Mouse (Mus musculus) cerebellum, postnatal 10 days (tissue): ENCODE results near the gene Nccrp1.
"Not testable (repeated sequence)": the region's sequence is repeated elsewhere in the genome, so short reads cannot be mapped to it uniquely, and the experiment has no call there.

Source experiments
- DNase-seq, 2 experiments: peaks; one replicate each; pipeline ENCODE4 v3.0.0; 2021; ENCODE audit warnings: mixed read lengths in 2 of 2

Nccrp1 gene

GRCm38 (mm10) chr7:28568253-28568652, 21.2 kb upstream of the Nccrp1 start:
- peak; percentile 78 to 86 for DNase-seq

DNA sequence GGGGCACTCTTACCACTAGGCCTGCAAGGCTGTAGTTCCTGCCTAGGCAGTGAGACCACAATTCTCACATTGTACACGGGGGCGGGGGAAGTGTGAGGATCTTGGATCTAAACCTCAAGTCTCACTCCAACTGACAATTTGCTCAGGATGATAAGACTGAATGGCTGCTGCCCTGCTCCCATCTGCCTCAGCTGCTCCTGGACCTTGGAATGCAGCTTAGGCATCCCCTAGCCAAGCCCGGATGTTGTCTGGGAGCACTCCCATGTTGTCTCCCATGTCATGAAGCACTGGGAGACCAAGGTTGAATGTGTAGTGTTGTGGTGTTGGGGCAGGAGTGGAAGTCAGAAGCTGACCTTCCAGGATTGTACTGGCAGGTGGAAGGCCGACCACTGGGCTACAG, 20.5 kb upstream of the Nccrp1 start:
- DNase-seq = no peak

DNA sequence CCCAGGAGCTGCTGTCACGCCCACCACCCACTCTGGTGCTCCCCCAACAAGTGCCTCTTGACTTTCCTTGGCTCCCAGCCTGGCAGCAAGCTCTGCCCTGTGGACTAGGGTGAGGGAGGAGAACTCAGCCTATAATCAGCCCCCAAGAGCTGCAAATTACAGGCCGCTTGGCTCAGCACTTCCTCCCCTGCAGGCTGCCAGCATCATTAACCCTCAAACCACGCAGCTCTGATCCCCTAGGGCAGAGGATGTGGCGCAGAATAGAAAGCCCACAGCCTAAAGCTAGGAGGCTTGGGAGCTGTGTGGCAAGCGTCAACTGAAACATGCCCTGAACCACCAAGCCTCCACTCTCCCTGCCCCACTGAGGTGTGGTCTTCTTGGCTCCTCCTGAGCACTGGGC, 18.4 kb upstream of the Nccrp1 start:
- DNase-seq = no peak

DNA sequence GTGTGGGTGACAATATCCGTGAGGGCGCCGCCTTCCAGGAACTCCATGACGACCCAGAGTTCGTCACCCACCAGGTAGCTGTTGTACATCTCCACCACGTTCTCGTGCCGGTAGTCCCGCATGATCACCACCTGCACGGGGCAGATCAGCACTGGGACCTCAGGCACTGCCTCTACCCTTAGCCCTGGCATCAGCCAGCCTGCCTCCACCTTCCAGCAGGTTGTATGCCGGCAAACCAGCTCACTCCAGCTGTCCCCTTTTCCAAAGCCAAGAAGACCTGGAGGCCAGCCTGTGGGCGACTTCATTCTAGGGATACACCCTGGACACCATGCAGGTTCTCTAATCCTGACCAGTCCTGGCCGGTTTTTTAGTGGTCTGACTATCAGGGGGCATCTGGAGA, 15.9 kb upstream of the Nccrp1 start:
- peak; percentile 64 to 67 for DNase-seq

DNA sequence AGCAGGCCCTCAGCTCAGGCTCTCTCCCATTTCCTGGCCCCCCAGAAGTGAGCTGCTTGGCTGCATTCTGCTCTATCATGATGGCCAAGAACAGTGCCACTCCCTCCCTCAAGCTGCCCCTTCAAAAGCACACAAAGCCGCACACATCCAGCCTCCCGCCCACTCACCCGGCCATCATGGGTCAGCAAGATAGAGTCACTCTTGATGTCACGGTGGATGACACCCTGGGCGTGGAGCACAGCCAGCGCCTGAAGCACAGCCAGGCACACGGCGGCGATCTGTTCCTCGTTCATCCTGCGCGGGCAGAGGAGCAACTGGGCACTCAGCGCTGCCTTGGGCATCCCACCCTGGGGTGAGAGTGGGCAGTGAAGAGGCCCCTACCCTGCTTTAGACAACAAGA, 15.3 kb upstream of the Nccrp1 start:
- peak; percentile 73 for DNase-seq

DNA sequence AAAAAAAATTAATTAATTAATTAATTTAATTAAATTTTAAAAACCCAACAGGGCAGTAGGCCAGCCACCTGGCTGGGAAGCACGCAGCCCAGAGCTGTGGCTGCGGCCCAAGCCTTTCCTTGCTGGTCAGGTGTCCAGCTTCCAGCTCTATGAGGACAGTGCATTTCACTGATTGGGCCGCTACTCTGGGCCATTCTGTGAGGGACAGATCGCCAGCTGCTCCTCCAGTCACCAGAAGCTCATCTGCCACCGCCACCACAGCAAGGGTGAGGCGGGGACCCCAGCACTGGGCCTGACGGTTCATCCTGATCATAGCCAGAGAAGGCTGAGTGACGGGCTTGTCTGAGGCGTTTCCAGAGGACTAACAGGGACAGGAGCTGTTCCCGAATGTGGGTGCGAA, 14.9 kb upstream of the Nccrp1 start:
- DNase-seq = peak; percentile 70

- no peak for DNase-seq
Observed at GRCm38 (mm10) chr7:28560856-28561255, 13.8 kb upstream of the Nccrp1 start.

DNA sequence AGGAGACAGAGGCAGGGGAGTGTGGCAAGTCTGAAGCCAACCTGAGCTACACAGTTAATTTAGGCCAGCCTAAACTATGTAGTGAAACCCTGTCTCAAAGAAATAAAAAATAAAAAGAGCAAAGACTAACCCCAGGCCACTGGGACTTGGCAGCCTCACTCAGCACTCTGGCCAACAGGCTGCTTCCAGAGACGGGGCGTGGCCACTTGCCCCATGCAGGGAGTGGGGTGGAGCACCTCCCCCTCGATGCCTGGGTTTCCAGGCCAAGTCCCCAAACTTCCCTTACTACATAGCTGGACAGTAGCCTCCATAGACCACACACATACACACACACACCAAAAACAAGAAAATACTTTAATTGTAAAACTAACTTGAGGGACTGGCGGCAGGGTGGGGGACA, 11.4 kb upstream of the Nccrp1 start:
- peak; percentile 60 to 72 for DNase-seq

DNA sequence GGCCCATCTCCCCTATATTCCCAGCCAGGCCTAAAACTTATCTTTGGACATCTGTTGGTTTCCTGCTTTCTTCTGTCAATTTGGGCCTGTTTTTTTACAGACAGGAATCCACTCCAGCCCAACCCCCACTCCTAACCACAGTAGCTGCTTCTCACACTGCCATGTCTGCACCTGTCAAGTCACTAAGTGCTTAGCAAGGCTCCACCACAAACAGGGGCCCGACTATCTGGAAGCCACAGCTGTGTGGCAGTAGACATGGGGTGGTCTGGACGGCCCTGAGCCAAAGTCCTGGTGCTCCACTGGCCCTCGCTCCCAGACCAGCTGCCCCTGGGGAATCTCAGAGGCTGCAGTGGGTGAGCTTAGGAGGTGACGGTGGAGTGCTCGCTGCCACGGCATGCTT, 10.7 kb upstream of the Nccrp1 start:
- DNase-seq = peak; percentile 34 to 58

DNA sequence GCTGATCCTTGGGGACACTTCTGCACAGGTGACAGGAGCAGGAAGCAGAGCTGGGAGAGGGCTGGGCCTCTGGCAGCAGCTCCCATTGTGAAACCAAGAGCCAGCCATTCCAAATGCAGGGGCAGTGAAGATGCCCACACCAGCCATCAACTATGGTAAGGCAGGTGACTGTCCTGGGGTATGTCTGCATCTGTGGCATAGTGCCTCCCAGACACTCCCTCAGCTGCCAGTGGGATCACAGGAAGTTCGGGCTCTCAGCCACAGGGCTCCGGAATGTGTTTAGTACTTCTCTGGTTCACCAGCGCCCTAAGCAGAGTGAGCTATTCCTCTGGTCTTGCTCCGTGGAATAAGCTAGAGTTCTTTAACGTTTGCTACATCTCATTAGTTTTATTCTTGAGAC, 10.0 kb upstream of the Nccrp1 start:
- peak in 1 of 2 experiments; percentile 15 for DNase-seq

DNA sequence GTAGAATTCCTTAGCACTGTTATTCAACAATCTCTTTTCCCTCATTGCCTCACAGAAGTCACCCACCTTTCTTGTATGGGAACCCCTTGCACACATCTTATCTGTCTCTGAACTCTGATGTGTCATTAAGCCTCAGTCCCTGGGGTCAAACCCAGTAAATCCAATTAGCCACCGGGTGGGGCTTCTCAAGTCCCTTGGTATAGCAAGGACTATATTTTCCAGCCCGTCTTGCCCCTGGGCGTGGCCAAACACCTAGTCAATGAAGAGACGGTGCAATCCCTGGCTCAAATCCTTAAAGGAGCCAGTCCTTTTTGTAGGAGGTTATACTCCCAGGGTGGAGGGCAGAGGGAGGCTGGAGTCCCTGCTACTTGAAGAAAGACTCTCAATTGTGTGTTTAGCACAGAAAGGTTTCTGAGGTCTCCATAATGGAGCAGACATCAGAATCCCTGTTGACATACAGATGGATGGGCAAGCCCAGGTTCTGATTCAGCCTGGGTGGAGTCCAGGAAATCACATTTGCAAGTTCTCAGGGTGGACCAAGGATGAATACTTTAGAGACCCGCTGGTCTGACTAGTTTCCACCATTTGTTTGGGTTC, 9.0 kb upstream of the Nccrp1 start:
- peak in 1 of 2 experiments; percentile 9 for DNase-seq

- DNase-seq = no peak
Observed at GRCm38 (mm10) chr7:28553076-28553475, 6.0 kb upstream of the Nccrp1 start.

DNA sequence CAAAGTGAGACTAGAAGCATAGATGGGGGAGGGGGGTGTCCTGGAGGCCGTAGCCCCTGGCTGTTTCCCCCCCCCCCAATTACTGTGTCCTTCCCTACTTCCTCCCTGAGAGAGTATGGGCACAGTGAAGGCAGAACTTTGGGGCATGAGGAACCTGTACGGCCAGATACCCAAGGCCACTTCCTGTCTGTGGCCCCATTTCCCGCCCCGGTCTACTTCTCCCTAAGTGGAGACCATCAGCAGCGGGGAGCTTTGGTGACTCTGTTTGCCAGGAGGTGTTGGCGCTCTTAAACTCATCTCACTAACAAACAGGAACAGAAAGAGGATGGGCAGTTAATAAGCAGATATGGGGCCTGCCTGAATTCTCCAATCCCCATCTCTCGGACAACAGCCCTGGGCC, 574 bp upstream of the Nccrp1 start:
- DNase-seq = no peak

DNA sequence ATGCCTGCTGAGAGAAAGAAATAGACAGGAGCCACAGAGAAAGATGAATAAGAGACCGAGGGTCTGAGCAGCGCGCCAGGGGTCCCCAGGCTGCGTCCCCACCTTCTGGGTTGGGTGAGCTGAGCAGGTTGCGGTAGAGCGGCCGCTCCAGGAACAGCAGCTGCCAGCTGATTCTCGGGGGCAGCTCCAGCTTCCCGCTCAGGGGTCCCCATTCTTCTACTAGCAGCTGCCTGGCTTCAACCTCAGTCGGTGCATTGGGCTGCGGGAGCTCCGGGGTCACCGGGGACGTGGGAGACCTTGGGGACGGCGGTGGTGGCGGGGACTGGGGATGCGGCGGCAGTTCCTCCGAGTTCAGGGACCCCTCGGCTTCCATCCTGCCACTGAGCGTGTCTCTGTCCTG, 405 bp downstream of the Nccrp1 start:
- peak in 1 of 2 experiments; percentile 21 for DNase-seq

DNA sequence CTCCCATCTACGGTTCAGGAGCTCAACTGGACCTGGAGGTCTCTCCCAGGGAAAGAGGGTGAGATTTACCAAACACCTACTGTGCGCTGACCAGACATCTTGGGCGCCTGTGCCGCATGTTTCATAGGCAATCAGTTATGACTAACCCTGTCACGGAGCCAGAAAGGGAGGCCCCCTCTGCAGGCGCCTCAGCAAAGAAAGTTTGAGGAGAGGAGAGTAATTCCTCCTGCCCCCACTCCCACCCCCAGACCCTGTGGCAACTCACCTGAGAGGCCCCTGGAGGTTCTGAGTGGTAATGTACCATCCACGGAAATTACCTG, 1.2 kb downstream of the Nccrp1 start:
- peak in 1 of 2 experiments; percentile 26 for DNase-seq

DNA sequence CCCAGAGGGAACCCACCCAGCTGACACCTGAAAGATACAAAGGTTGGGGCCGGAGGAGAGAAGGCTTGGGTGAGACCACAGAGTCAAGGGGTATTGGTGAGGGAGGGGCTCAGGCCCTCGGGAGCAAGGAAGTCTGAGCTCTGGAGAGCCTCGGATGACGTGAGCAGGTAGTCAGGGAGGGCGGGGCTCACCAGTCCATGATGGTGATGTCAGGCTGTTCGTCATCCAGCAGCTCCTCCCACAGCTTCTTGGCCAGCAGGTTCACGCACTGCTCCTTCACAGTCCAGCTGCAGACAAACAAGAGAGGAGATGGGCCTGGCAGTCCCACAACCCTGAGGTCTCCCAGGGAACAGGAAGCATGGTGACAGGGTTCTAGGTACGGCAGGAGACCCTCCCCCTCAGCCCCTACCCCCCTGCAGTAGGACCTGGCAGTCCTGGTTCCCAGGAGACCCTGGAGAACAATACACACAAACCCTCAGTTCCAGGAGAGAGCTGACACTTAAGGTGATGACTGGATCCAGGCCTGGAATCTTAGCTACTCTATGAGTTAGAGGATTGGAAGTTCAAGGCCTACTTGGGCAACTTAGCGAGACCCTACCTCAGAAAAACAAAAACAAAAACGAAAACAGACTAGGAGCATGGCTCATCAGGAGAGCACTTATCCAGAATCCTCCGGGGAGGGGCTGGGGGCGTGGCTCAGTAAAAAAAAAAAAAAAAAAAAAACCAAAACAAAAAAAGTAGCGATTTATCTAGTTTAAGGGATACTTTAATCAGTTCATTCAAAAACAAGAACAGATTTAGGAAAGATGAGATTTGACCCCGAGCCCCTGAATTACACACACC, 1.8 kb downstream of the Nccrp1 start:
- DNase-seq = peak in 1 of 2 experiments; percentile 24

DNA sequence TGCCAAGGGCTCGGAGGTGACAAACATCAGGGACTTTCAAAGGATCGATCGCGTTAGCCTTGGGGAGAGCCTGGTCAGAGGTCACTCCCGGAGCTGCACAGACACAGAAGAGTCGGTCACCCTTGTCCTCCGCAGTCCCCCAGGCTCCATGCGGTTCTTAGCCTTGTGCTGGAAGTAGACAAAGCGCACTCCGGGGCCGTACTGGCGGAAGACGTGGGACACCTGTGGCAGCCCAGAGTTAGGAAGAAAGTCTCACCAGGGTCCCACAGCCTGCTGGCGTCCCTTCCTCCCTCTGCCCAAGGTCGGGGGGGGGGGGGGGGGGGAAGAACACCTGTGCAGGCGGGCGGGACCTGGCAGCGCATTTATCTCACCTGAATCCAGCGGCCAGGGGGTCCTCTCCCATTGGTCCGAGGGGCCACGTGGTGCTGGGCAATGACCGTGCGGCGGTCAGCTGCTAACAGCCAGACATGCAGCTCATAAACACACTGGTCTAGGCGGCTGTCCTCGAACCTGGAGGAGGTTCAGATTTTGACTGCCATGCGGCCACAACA, 2.9 kb downstream of the Nccrp1 start:
- DNase-seq = peak in 1 of 2 experiments; percentile 14

GRCm38 (mm10) chr7:28540526-28540925, 6.5 kb downstream of the Nccrp1 start, which contains the start of gene Sycn:
TSS of gene Sycn (plus strand) at chr7:28540885.
- no peak for DNase-seq

DNA sequence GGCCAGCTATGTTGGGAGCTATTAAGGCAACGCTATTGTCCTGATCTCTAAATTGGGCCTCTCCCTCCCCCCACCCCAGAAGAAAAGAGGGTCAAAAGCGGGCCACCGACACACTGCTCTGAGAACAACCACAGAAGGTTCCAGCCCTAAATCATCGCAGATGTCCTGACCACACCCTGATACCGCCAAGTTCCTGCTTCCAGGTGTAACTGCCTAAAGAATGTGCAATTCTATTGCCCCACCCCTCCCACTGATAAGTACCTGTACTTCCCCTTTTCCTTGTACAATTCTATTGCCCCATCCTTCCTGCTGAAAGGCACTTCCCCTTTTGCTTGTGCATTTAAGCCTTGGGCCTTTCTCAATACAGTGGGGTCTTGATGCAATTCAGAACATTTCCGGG, 8.2 kb downstream of the Nccrp1 start:
- DNase-seq = not testable (repeated sequence)

GRCm38 (mm10) chr7:28532005-28532404, 15.0 kb downstream of the Nccrp1 start:
- no peak for DNase-seq

DNA sequence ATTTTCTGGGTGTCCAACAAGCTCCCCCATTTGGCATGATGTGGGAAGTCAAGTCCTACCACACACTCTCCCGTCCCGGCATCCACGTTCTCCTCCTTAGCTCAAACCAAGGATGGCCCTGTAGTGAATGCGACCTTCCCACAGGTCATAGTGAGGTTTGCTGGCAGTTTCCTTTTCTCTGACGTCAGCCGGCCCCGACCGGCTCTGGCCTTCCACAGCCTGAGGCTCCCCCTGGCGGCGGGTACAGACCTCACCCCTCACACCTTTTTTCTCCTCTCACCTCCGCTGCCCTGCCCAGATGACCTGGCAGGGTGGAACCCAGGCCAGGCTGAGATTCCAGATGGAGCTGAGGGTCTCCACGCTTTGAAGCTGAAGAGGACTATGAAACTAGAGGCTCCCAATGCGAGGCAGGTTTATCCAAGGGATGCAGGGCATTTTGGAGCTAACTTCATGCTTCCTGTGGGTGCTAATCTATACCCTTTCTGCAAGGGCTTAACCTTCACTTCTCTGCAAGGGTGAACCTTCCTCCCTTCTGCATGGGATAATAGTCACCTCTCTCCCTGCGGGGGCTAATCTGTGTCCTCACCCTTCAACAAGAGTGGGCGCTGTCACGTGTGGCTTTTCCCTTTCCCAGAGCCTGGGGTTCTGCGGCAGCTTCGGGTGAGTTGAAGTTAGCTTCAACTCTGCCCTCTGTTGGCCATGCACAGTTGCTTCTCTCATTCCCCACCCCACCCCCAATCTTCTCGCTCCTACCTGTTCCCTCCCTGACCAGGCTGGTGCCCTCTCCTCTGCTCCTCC, 18.9 kb downstream of the Nccrp1 start:
- peak; percentile 91 for DNase-seq

GRCm38 (mm10) chr7:28522536-28522935, 24.5 kb downstream of the Nccrp1 start, which contains the start of gene Ifnl3:
TSS of gene Ifnl3 (plus strand) at chr7:28522836.
- DNase-seq = not testable (repeated sequence)

- no peak for DNase-seq
Observed at GRCm38 (mm10) chr7:28511441-28511840, 35.6 kb downstream of the Nccrp1 start.
